Mouse (Mus musculus) neural tube, embryonic 12.5 days (tissue): ENCODE measurements around the gene Tmem201. TPM values are rescaled to one million over a fixed set of nuclear protein-coding genes. Genes with fewer than 3 reads are reported as not detected.

Experiments used
- ATAC-seq: fragments of 200-750 bp; cut with Nextera tagmentation; 2 replicates; pipeline ENCODE4 v1.8.0; 2017; ENCODE audit warnings: low read depth, mild to moderate bottlenecking, moderate TSS enrichment, moderate library complexity; ENCODE audit not compliant: low FRiP score
- H3K27ac ChIP-seq: fragments of 300-500 bp; sonication (generic); 2 replicates; pipeline ENCODE4 v1.5.1; 2016
- H3K27me3 ChIP-seq: fragments of 300-500 bp; sonication (generic); replicated peaks from 2 replicates; pipeline ENCODE4 v1.6.1; 2016; ENCODE audit warnings: mild to moderate bottlenecking
- H3K36me3 ChIP-seq: fragments of 300-500 bp; sonication (generic); 2 replicates; pipeline ENCODE4 v1.6.1; 2016; ENCODE audit warnings: mild to moderate bottlenecking
- H3K4me1 ChIP-seq: fragments of 300-500 bp; sonication (generic); 2 replicates; pipeline ENCODE4 v1.6.1; 2016
- H3K4me2 ChIP-seq: fragments of 300-500 bp; sonication (generic); replicated peaks from 2 replicates; pipeline ENCODE4 v1.6.1; 2016; ENCODE audit warnings: mild to moderate bottlenecking
- H3K4me3 ChIP-seq: fragments of 300-500 bp; sonication (generic); 2 replicates; pipeline ENCODE4 v1.5.1; 2016
- H3K9ac ChIP-seq: fragments of 300-500 bp; sonication (generic); 2 replicates; pipeline ENCODE4 v1.6.1; 2016; ENCODE audit warnings: mild to moderate bottlenecking
- H3K9me3 ChIP-seq: fragments of 300-500 bp; sonication (generic); 2 replicates; pipeline ENCODE4 v1.6.1; 2016; ENCODE audit warnings: mild to moderate bottlenecking
- WGBS: fragments of 180-500 bp; shearing (Covaris S2); methylation state at CpG from one replicate; pipeline ENCODE4 v1.1.7; 2016; 5-methylcytosine and 5-hydroxymethylcytosine counted together
- polyA plus RNA-seq: library from polyadenylated mRNA; unstranded; fragments of >200 nt; fragmentation: Nextera tagmentation; extraction: Ambion mirVana; gene quantifications from 2 replicates; pipeline ENCODE4 v1.2.1, GENCODE M21; 2016

The Tmem201 gene
- polyA plus RNA-seq, 1 experiment from 2014 or later, result 41.4 TPM

DNA sequence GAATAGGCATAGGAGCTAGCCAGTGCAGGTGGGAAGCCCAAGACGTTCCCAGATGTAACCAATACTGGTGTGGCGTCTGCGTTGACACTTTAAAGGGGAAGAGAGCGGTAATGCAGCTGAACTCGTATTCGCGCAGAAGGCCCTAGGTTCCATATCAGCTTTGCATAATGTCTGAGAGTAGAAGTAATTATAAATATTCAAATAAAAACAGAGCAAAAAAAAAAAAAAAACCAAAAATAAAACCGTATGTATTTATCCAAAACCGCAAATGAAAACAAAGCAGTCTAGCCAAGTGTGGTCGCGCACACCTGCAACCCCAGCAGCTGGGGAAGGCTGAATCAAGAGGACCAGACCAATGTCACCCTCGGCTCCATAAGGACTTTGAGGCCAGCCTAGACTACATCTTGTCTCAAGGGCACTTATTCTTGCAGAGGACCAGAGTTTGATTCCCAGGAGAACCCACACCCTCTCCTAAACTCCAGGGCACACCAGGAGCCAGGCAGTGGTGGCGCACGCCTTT, 4.2 kb upstream of the Tmem201 start:
- no peak overlapping the region for H3K4me2 ChIP-seq
- peaks cover 38% of the 10 kb centered on the region for H3K36me3 ChIP-seq
- no peak for ATAC-seq
- no peaks in the 10 kb centered on the region for H3K27me3 ChIP-seq
- H3K9ac ChIP-seq, result no peak overlapping the region
- H3K4me1 ChIP-seq, result peaks cover 7% of the 10 kb centered on the region; the same call in 1 of the 2 replicates
- H3K4me3 ChIP-seq, result no peak overlapping the region
- H3K9me3 ChIP-seq, result no peaks in the 10 kb centered on the region
- WGBS, result 95% methylated on average over 14 of the region's 14 CpGs
- no peak overlapping the region for H3K27ac ChIP-seq

DNA sequence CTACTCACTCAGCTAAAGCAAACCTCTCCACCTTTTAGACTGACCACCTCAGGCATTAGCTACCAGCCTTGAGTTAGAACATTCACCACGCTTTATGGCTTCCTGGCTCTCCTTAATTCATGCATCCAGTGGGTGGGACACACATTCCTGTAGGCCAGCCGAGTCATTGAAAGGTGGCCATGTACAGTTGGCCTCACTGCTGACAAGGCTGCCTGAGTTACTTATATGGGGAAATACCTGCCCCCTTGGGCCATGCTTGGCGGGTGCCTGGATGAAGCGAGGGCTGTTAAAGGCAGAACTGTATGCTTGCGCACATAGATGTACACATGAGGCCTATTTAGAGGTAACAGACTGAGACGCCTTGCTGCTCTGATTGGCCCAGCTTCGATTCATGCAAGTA, 2.5 kb upstream of the Tmem201 start:
- WGBS, result 90% methylated on average over 7 of the region's 7 CpGs
- Histone ChIP-seq H3K4me2 (no peak overlapping the region), H3K4me1 (peaks cover 25% of the 10 kb centered on the region), H3K9me3 (no peaks in the 10 kb centered on the region), H3K27me3 (no peaks in the 10 kb centered on the region), H3K9ac (no peak overlapping the region), H3K4me3 (no peak overlapping the region), H3K36me3 (peaks cover 35% of the 10 kb centered on the region), H3K27ac (no peak overlapping the region)
- no peak for ATAC-seq

DNA sequence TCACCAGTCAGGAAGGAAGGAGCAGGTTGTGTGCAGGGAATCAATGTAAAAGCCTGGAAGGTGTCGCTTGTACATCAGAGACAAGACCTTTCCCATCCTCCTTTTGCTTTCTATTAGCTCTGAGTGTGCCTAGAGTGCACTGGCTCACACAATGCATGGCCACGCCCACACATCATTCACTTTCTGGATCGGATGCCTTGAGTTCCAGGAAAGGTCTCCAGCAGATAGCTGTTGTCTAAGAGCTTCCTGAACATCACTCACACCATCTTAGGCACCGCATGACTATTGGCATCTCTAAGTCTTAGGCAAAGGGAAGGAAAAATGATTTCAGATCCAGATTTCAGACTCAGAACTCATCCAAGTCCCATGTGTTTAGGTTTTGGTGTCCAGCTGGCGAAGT, 1.6 kb upstream of the Tmem201 start:
- Histone ChIP-seq H3K9me3 (no peaks in the 10 kb centered on the region), H3K4me2 (no peak overlapping the region), H3K4me3 (no peak overlapping the region), H3K9ac (no peak overlapping the region), H3K4me1 (peaks cover 33% of the 10 kb centered on the region), H3K27me3 (no peaks in the 10 kb centered on the region), H3K27ac (no peak overlapping the region), H3K36me3 (peaks cover 28% of the 10 kb centered on the region)
- 69% methylated on average over 5 of the region's 5 CpGs for WGBS
- no peak for ATAC-seq

DNA sequence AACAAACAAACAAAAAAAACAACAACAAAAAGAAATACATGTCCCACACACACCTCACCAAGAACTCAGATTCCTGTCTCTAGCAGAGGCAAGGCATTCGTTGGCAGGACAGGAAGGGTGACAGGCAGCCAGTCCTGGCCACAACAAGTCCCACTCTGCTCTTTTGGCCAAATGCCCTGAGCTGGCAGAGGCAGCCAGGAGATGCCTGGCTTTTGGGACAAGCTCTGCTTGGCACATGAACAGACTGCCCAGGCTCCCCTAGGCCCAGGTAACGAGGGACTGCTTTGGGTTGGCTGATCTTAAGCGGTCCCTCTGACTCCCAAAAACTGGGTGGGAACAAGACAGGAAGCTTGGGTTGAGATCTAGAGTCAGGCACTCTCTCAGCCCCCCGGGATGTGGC, 1.3 kb downstream of the Tmem201 start:
- peak overlapping the region; percentile 89 for H3K4me3 ChIP-seq
- peaks cover 11% of the 10 kb centered on the region for H3K36me3 ChIP-seq
- no peaks in the 10 kb centered on the region for H3K27me3 ChIP-seq
- ATAC-seq, result no peak
- WGBS, result 58% methylated on average over 4 of the region's 4 CpGs
- H3K9me3 ChIP-seq, result no peaks in the 10 kb centered on the region
- H3K9ac ChIP-seq, result peak overlapping the region; percentile 93
- peaks cover 54% of the 10 kb centered on the region for H3K4me1 ChIP-seq
- peak overlapping the region; percentile 94 for H3K4me2 ChIP-seq
- no peak overlapping the region for H3K27ac ChIP-seq

DNA sequence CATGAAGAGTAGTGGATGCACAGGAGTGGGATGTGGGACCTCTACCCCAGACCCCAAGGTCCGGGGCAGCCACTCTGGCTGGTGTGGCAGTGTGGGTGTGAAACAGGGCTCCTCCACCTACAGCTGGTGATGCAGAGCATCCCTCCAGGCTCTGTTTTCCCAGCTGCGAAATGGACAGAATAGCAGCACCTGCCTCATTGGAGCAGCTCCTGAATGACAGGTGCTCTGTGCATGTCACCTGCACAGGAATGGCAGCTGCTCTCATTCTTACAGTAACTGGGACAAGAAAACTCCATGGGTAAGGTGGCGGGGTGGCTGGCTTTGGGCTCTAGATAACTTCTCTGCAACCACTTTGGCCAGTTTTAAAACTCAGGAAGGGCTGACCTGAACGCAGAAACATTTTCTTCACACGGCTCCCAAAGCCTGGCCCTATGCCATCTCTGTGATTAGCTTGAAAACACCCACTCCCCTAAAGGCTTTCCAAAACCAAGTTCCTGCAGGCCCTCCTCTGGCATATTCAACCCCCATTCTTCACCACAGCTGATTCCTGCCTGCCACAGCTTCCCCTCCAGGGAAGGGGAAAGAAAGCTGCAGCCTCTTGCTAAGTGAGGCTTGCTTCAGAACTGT, 2.1 kb downstream of the Tmem201 start:
- ATAC-seq, result no peak
- 86% methylated on average over 5 of the region's 5 CpGs for WGBS

DNA sequence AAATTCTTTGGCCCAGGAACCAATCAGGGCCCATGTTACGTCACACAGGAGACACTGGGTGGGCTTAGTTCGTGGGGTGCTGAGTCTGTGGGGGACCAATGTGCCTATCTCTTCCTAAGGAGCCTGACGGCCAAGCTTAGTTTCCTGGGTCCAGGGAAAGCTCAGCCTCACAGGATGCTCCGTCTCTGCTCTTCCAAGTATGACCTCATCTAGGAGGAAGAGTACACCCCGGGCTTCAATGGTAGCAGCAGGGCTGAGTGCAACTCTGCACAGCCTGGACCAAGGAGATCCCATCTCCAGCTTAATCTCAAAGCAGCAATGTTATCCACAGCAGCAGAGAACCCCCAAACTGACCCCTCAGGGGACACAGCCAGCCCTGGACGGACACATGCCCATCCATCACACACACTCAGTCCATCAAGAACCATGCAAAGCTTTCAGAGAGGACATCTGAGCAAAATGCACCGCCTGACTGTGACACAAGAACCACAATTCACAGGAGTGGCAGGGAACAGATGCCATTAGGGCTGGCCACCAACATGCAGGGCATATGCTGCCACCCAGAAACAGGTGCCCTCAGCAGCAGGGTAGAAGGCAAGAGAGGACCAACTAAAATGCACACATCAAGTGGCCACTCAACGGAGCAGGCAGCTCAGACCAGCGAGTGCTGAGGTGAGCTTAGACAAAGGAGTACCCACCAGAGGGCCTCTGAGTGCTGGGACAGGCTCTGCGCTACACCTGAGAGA, 2.9 kb downstream of the Tmem201 start:
- Histone ChIP-seq H3K4me2 (peak overlapping the region; percentile 27; the same call in 1 of the 2 replicates), H3K36me3 (peaks cover 19% of the 10 kb centered on the region), H3K27ac (no peak overlapping the region), H3K4me1 (peaks cover 54% of the 10 kb centered on the region), H3K4me3 (no peak overlapping the region), H3K9me3 (no peaks in the 10 kb centered on the region), H3K9ac (peak overlapping the region; percentile 29; the same call in 1 of the 2 replicates), H3K27me3 (no peaks in the 10 kb centered on the region)
- 82% methylated on average over 10 of the region's 10 CpGs for WGBS
- ATAC-seq, result no peak

More for the DNA sequence above, 2.1 kb downstream of the Tmem201 start:
- Histone ChIP-seq H3K9me3 (no peaks in the 10 kb centered on the region), H3K27me3 (no peaks in the 10 kb centered on the region), H3K36me3 (peaks cover 14% of the 10 kb centered on the region), H3K4me3 (no peak overlapping the region), H3K9ac (no peak overlapping the region), H3K27ac (no peak overlapping the region), H3K4me2 (peak overlapping the region; percentile 94), H3K4me1 (peaks cover 54% of the 10 kb centered on the region)

DNA sequence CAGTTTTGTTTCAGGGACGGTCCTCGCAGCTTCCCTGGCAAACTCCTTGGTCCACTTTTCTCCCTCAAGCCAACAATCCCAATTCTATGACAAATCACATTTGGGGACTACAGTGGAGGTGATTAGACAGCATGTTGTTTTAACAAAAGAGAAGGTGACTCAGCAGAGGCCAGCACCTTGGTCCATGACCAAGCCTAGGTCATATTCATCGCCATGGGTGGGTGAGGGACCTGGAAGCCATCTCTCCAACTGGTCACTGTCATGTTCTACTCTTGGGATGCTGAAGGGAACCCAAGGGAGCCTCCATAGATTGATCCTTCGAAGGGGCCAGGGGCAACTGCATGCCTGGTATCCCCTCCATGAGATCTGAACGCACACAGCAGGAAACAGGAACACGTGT, 3.6 kb downstream of the Tmem201 start:
- Histone ChIP-seq H3K4me1 (peaks cover 56% of the 10 kb centered on the region), H3K27ac (peak overlapping the region; percentile 37; the same call in 1 of the 2 replicates), H3K4me2 (peak overlapping the region; percentile 26), H3K36me3 (peaks cover 26% of the 10 kb centered on the region), H3K9me3 (no peaks in the 10 kb centered on the region), H3K4me3 (no peak overlapping the region), H3K9ac (no peak overlapping the region), H3K27me3 (no peaks in the 10 kb centered on the region)
- WGBS, result 91% methylated on average over 6 of the region's 6 CpGs
- no peak for ATAC-seq

DNA sequence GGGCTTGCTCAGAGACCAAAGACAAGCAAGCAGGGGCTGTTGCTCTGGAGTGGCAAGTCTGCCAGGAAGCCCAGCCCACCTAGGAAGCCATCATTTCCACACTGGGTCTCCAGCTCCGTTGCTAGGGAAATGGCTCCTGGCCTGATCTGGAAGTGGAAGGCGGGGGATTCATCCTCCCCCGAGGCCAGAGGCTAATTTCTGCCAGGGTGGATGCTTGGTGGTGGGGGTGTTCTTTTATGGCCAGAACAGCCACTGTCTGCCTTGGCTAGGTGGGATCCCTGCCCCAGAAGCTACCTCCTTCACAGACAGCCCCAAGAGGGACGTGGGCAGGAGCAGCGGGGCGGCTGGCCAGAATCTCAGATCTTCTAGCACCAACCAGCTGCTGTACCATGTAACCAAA, 4.1 kb downstream of the Tmem201 start:
- H3K36me3 ChIP-seq, result peaks cover 31% of the 10 kb centered on the region
- 39% methylated on average over 6 of the region's 6 CpGs for WGBS
- no peak overlapping the region for H3K4me3 ChIP-seq
- no peaks in the 10 kb centered on the region for H3K27me3 ChIP-seq
- no peak overlapping the region for H3K9ac ChIP-seq
- H3K27ac ChIP-seq, result peak overlapping the region; percentile 37; the same call in 1 of the 2 replicates
- H3K4me2 ChIP-seq, result peak overlapping the region; percentile 26
- peaks cover 59% of the 10 kb centered on the region for H3K4me1 ChIP-seq
- H3K9me3 ChIP-seq, result no peaks in the 10 kb centered on the region
- ATAC-seq, result no peak

DNA sequence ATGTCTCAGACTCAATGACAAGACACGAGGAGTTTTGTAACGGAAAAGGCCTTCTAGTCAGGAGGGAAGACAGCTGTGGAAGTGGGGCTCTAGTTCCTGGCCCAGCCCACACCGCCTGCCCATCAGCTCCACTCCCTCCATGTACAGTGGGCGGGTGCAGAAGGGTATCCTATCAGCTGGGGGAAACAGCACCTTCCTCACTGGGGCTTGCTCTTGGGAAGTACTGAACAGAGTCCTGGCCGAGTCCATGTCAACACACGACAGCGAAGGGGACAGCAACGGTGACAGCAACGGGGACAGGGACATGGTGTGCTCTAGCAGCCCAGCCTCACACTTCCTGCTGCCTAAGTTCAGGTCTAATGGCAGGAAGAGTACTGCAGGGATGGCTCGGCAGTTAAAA, 5.0 kb downstream of the Tmem201 start:
- 0 out of 2 replicates have a peak overlapping the region, but pooled peaks have one; percentile 37 for H3K27ac ChIP-seq
- H3K36me3 ChIP-seq, result peaks cover 36% of the 10 kb centered on the region
- peaks cover 55% of the 10 kb centered on the region for H3K4me1 ChIP-seq
- no peak overlapping the region for H3K9ac ChIP-seq
- no peak overlapping the region for H3K4me2 ChIP-seq
- no peak for ATAC-seq
- no peaks in the 10 kb centered on the region for H3K27me3 ChIP-seq
- WGBS, result 83% methylated on average over 10 of the region's 10 CpGs
- no peaks in the 10 kb centered on the region for H3K9me3 ChIP-seq
- H3K4me3 ChIP-seq, result no peak overlapping the region

DNA sequence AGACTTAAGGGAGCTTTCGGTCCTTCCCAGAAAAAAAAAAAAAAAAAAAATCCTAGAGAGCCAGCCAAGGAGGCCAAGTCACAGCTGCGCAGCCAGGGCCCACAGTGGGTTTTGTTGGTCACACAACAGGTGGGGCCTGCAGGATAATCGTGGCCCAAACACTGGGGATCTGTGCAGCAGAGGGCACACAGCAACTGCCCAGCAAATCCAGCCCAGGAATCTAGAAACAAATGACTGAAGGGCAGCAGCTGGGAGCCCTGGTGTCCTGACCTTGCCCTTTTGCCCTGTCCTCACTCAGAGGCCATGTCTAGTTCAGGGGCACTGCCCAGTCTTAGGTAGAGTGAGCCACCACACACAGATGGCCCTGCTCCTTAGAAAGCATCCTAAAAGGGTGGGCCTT, 5.5 kb downstream of the Tmem201 start:
- Histone ChIP-seq H3K9me3 (no peaks in the 10 kb centered on the region), H3K27ac (no peak overlapping the region), H3K36me3 (peaks cover 41% of the 10 kb centered on the region), H3K4me2 (no peak overlapping the region), H3K4me3 (no peak overlapping the region), H3K27me3 (no peaks in the 10 kb centered on the region), H3K4me1 (peaks cover 55% of the 10 kb centered on the region), H3K9ac (no peak overlapping the region)
- 90% methylated on average over 3 of the region's 3 CpGs for WGBS
- ATAC-seq, result no peak

DNA sequence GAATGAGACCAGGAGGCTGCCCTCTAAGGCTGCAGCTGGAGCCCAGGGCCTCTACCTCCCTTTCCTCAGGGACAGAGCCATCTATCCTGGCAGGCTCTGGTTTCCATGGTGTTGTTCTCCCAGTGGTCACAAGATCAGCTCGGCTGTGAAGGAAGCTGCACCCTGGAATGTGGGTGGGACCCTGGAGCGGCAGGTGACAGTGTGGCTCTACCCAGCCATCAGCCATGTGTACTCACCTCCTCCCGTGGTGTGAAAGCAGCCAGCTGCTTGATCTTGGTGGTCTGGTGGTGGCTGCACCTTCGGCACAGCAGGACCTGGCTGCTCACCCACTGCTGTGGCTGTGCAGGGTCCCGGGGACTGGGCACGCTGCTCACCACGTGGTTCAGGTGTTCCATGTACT, 7.0 kb downstream of the Tmem201 start:
- Histone ChIP-seq H3K9ac (no peak overlapping the region), H3K27me3 (no peaks in the 10 kb centered on the region), H3K4me2 (no peak overlapping the region), H3K36me3 (peaks cover 56% of the 10 kb centered on the region), H3K9me3 (no peaks in the 10 kb centered on the region), H3K27ac (no peak overlapping the region), H3K4me3 (no peak overlapping the region), H3K4me1 (peaks cover 40% of the 10 kb centered on the region)
- no peak for ATAC-seq
- WGBS, result 80% methylated on average over 7 of the region's 7 CpGs

DNA sequence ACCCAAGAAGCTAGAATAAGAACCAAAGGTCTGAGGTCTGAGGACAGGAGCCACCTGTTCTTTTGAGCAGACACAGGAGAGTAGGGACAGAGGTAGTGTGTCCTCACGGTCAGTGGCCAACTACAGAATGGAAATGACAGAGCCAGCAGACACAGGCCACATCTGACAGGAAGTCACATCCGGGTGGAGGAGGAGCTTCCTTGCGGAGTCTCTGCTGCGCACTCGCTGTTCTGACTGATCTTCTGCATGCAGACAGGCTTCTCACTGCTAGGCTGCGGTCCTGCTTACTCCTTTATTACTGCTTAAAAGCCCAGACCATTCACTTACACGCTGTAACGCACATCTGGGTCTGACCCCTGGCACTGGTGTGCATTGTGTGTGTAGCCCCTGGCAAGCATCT, 9.0 kb downstream of the Tmem201 start:
- Histone ChIP-seq H3K4me2 (no peak overlapping the region), H3K9me3 (no peaks in the 10 kb centered on the region), H3K27me3 (no peaks in the 10 kb centered on the region), H3K36me3 (peaks cover 70% of the 10 kb centered on the region), H3K9ac (no peak overlapping the region), H3K27ac (no peak overlapping the region), H3K4me1 (peaks cover 20% of the 10 kb centered on the region), H3K4me3 (no peak overlapping the region)
- 82% methylated on average over 8 of the region's 8 CpGs for WGBS
- no peak for ATAC-seq
